Mouse (Mus musculus): ENCODE measurements at regions not wholly inside any gene's neighbourhood (a gene's known extent, or its start where the extent isn't known, plus 50 kb on each side); places are given as distances from the start of the nearest gene placed in this dataset.

- H3K4me1 ChIP-seq (ENCODE audit: control insufficient read depth, insufficient read depth, low read length), result peaks cover 14% of the 10 kb centered on the region
- H3K27me3 ChIP-seq (ENCODE audit: control insufficient read depth, insufficient read depth, low read length), result no peaks in the 10 kb centered on the region
- no peak for DNase-seq (ENCODE audit: low spot score)
- no peak overlapping the region for H3K4me3 ChIP-seq (ENCODE audit: low read depth, low read length)
- 51% methylated on average over 4 of the region's 4 CpGs for WGBS
- no peak overlapping the region for H3K9ac ChIP-seq (ENCODE audit: low read length)
- no peak for ATAC-seq (ENCODE audit: insufficient read depth, low FRiP score, low TSS enrichment)
- no peaks in the 10 kb centered on the region for H3K36me3 ChIP-seq (ENCODE audit: control insufficient read depth, insufficient read depth, low read length)
- H3K9me3 ChIP-seq (ENCODE audit: control insufficient read depth, low read length), result no peaks in the 10 kb centered on the region
- H3K4me2 ChIP-seq (ENCODE audit: low read depth), result no peak overlapping the region
- no peak overlapping the region for H3K27ac ChIP-seq (ENCODE audit: low read depth, low read length)
Observed at GRCm38 (mm10) chr12:109516961-109517360, 64.3 kb downstream of the Dlk1 start.

DNA sequence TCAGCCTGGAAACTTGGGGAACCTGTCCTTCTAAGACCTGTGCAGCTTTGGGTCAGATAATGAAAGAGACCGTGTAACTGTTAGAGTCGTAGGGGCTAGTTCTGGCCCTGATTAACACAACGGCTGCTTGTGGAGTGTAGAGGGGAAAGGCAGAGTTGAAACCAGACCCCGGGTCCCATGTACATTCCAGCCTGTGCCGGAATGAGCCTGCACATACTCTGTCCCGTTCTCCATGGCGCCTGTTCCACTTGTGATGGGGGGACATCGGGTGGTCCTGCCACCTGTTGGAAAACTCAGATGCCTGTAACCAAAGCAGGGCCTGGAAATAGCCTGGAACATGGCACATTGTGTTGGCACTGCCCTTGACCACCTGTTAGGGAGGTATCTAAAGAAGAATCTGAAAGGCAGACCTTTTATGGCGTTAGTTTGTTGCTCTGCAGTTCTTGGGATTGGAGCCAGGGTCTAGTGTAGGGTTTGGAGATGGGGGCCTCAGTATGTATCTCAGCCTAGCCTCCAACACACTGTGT, 61.7 kb downstream of the Dlk1 start:
- H3K27me3 ChIP-seq (ENCODE audit: control insufficient read depth, insufficient read depth, low read length), result no peaks in the 10 kb centered on the region
- ATAC-seq (ENCODE audit: insufficient read depth, low FRiP score, low TSS enrichment) (no peak), DNase-seq (ENCODE audit: low spot score) (no peak)
- peaks cover 12% of the 10 kb centered on the region for H3K4me1 ChIP-seq (ENCODE audit: control insufficient read depth, insufficient read depth, low read length)
- H3K9me3 ChIP-seq (ENCODE audit: control insufficient read depth, low read length), result no peaks in the 10 kb centered on the region
- H3K9ac ChIP-seq (ENCODE audit: low read length), result no peak overlapping the region
- 80% methylated on average over 9 of the region's 9 CpGs for WGBS
- H3K4me3 ChIP-seq (ENCODE audit: low read depth, low read length), result no peak overlapping the region
- H3K4me2 ChIP-seq (ENCODE audit: low read depth), result no peak overlapping the region
- H3K36me3 ChIP-seq (ENCODE audit: control insufficient read depth, insufficient read depth, low read length), result no peaks in the 10 kb centered on the region
- no peak overlapping the region for H3K27ac ChIP-seq (ENCODE audit: low read depth, low read length)
